Mouse (Mus musculus): ENCODE data around the gene Banp. TPM values are rescaled to one million over a fixed set of nuclear protein-coding genes. Genes with fewer than 3 reads are reported as not detected.

Banp gene
- total RNA-seq, 2 experiments from 2014 or later = 15.6 to 17.4 TPM

DNA sequence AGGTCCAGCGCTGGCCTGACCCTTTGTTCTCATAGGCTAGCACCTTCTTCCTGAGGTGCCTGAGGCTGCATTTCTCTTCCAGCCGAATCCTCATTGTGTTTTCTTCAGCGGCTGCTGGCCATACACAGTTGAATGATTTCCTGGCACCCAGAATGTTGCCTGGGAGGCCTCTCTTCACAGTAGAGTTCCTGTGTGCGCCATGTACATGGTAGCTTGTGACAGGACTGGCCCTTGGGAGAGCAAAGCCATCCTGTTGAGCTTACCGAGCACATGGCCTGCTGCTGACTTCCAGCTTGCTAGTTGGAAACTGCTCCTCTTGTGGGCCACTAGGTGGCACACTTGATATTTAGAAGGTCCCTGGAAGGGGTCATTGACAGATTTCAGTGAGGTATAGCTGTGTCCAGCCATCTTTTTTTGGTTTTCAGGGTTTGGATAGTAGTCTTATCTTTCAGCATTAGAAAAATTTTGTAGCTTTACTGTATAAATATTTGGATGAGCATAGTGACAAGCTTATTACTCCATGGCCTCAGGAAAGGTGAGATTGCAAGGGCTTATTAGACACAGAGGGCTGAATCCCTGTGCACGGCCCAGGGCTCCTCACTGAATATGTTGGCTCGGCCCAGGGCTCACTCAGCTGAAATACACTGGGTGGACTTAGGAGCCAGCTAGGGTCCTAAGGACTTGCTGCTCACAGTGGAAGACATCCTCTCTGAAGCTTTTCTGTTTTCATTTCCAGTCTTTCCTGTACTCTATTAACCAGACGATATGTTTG lies 28.5 kb downstream of the Banp start:
- no peak for DNase-seq (ENCODE audit: low spot score in 2 of 2)

DNA sequence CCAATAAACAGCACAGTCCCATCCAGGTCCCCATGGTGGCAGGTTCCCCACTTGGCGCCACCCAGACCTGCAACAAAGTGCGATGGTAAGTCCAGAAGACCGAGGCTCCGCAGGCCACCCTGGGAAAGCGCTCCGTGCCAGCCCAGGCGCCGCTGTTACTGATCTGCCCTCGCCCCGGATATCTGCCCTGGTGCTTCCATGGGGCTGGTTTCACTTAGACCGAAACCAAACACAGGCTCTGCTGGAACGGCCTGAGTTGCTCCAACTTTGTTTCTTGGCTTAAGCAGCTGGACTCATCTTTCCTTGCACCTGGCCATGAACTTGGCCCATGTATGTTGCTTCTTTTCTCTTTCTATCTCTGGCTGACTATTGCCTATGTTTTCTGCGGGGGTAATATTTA lies 29.1 kb downstream of the Banp start:
- DNase-seq (ENCODE audit: low spot score in 2 of 2) = no peak

DNA sequence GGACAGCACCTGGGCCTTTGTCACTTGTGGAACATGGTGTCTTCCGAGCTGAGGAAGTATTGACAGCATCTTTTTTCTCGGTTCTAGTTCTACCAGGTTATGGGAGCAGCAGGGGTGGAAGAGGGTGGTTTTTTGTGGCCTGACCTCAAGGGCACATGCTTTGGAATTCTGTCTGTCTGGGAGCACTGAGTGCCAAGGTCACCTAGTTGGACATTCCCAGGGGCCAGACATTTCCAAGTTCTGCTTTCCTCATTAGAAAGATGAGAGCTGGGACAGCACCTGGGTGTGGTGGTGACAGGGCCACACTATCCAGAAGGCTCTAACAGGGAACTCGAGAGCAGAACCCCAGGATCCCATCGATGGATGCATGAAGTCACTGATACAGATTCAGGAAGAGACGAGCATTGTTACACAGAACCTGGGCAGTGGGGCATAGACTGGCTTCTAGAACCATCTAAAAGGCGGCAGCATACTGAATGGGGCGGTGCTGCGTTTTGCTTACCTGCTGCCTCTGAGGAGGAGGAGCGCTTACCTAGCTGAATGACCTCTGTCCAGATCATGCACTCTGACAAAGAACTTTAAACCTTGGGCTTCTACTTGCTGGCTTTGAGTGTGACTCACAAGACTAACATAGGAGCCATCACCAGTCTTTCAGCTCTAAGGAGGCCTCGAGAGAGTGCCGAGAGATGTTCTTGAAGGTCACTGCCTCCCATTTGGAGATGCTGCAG lies 31.4 kb downstream of the Banp start:
- no peak for DNase-seq (ENCODE audit: low spot score in 2 of 2)

DNA sequence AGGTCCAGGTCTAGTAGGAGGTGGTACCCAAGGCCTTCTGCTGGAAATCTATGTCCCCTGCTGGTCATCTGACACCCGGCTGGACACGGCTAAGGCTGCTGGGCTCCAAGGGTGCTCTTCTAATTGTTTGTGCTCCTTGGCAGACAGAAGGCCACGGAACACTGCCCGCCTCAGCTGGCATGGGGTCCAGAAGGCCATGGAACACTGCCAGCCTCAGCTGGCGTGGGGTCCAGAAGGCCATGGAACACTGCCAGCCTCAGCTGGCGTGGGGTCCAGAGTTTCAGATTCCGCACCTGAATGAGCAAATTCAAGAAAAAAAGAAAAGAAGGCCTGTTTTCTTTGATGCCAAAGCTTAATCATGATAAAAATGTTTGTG lies 32.0 kb downstream of the Banp start:
- DNase-seq (ENCODE audit: low spot score in 2 of 2) = no peak

DNA sequence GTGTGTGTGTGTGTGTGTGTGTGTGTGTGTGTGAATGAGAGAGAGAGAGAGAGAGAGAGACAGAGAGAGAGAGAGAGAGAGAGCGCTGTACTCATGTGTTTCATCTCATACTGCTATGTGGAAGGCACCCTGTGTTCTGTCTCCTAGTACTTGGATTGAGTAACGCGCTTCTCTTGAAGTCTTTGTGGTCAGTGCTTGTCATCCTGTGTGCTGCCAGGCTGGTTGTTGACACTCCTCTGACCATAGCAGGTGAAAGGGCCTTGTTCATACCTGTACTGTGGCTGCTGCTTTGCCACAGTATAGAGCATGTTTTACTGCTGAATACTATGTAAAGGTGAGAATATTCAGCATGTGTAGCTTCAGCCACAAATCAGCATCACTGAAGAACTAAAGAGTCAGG lies 36.1 kb downstream of the Banp start:
- no peak for DNase-seq (ENCODE audit: low spot score in 2 of 2)

DNA sequence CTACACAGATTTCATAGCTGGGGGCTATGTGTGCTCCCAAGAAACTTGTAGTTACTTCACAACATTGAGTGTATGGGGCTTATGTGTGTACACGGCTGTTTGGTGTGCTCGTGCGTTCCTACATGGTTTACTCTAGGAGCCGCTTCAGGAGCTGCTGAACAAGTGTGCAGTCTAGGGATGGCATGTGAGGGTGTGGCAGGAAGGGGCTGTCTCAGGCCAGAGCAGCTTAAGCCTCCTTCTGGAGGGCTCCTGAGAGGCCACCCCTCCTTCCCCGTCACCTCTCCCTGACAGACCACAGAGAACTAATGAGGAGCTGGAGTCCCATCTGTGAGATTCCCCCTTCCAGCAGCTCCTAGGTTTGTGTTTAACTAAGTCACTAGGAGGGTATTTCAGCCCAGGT lies 38.3 kb downstream of the Banp start:
- no peak for DNase-seq (ENCODE audit: low spot score in 2 of 2)

DNA sequence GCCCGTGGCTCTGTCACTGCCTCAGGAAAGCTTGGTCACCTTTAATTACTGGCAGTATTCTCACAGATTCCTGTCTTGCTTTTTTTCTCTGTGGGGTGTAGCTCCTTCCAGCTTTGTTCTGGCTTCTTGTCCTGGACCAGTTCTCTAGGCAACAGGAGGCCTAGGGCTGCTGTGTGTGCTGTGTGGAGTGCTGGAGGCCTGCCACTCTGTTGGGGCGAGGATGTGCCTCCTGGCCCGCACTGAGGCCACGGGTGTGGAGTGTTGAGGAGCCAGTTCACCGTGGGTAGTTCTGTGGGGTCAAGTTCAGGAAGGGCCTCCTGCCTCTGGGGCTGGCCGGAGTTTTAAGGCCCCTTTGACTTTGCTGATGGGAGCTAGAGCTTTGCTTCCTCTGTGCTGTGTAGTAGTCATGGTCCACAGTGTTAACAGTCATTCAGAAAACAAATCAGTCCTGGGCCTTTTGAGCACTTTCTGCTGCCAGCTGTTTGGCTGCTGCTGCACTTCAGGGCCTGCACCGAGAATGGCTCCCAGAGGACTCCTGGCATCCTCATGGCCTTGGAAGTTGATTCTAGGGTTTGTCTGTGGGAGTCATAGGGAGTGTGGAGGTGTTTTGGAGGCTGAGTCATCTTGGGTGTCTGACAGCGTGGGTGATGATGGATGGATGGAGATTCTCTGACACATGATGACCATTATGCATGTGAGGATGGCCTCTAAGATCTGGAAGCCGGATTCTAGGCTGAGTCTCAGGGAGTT lies 41.1 kb downstream of the Banp start:
- DNase-seq (ENCODE audit: low spot score in 2 of 2) = no peak

DNA sequence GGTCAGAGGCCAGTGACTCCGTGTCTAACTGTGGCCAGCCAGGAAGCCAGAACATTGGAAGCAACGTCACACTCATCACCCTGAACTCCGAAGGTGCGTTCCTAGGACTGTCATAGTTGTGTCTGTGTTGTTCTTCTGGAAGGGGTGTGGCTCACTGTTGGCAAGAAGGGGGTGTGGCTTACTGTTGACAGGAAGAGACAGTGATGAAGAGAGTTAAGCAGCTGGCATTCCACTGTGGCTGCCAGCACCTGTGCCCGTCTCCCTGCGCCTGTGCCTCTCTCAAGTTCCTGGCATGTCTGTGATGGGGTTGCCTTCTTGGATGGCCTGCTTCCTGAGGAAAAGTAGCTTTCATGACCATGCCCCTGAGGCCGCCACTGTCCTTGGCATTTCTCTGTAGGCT lies 42.1 kb downstream of the Banp start:
- no peak for DNase-seq (ENCODE audit: low spot score in 2 of 2)

DNA sequence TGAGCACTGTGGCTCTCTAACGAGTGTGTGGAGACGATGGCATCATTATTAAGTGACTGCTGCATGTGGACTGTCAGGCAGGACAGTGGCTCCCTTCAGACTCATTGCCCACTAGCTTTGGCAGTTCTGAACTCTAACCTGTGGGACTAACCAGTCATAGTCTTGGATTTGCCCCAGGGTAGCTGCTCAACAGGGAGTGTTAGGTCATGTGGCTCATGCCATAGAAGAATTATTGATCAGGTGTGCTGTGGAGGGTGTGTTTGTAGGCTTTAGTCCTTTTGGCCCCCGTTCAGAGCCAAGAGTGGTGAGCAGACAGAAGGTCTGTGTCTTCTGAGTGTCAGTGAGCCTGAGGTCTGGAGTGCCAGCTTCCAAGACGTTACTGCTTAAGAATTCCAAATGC lies 43.4 kb downstream of the Banp start:
- no peak for DNase-seq (ENCODE audit: low spot score in 2 of 2)

DNA sequence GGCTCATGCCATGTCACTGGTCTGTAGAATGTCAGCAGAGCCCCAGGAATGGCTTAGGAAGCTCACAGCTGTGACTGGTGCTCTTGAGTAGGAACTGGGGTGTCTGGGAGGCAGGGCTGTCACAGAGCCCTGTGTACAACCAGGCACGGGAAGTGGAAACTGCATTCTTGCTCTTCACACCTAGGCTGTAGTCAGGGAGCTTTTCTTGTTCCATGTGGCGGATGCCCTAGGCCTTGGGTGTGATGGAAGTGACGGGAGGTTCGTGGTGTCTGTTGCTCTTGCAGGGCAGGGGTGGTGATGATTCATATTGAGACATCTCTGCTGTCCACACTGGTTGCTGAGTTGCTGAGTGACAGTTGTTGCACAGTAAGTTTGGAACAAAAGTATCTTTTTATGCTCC lies 45.6 kb downstream of the Banp start:
- no peak for DNase-seq (ENCODE audit: low spot score in 2 of 2)

DNA sequence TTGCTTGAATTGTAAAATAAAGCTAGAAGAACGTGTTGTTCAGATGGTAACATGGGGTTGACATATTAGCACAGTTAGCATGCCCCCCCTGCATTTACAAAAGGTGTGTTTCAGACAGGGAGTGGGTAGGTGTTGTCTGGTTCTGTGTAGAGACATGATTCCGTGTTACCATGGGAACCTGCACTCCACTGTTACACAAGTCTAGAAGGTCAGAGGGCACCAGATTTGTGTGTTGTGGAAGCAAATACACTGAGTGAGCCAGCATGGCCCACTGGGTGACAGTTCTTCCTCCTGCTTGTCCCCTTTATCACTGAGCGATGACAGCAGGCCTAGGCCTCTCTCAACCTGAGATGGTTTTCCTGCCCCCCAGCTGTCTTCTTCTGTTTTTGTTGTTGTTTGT lies 46.3 kb downstream of the Banp start:
- no peak for DNase-seq (ENCODE audit: low spot score in 2 of 2)

DNA sequence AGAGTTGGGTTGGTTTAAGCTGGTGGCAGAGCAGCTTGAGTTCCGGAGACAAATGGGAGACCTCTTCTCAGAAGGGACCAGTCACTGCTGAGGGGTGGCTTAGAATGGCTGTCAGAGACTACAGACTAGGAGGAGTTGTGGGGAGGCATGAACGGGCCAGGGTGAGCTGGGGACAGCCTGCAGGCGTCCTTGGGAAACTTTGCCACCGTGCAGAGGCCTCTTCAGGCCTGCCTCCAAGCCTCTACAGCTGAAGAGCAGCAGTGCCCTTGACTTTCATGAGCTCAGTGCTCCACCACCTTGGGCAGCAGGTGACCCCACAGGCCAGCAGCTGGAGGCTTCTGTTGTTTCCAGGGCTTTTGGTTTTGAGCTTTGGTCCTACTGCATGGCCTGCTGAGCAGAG lies 49.1 kb downstream of the Banp start:
- no peak for DNase-seq (ENCODE audit: low spot score in 2 of 2)

DNA sequence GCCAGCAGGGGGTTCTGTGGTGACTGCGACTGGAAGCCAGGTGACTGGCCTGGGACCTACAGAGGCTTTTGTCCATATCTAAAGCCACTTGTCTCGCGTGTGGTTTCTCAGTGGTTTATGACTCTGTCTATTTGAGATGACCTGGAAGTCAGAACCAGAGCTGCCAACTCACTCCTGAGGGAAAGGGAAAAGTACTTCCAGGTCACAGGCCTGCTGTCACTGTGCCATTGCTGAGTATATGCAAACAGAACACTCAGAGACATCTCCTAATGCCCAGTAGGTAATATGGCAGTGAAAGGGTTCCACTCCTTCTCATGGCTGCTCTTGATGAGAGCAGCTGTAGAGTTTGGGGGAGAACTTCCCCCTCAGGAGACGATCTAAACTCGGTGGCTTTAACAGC lies 49.7 kb downstream of the Banp start:
- DNase-seq (ENCODE audit: low spot score in 2 of 2) = no peak

DNA sequence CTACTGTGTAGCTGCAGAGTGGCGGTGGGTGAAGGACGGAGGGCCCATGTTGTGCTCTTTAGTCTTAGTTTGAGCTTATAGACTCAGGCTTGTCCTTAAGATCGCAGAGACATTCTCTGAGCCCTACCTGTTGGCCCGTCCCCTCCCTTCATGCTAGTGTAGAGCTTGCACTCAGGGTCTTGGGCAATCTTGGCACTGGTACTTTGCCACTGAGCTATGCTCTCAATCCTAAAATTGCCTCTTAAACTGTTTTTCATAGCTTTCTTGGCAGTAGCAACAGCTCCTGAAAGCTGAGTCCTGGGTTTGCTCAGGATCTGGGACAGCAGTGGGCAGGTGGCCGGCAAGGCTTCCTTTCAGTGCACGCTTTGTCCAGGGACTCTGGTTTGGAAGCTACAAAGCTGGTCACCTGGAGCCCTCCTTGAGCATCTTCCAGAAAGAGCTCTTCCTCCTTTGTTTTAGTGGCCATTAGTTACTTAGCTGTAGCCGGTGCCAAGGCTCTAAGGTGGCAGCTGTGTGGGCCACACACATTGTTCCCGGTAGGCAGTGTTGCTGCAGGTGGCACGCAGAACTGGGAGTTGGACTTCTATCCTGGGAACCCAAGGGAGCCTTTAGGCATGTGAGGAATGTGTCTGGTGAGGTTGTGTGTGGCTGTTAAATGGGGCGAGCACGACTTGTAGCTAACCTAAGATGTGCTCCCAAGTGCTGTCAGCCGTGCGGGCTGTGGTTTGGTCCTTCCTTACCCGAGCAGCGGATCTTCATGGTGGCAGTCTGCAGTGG lies 52.0 kb downstream of the Banp start:
- DNase-seq (ENCODE audit: low spot score in 2 of 2) = no peak

DNA sequence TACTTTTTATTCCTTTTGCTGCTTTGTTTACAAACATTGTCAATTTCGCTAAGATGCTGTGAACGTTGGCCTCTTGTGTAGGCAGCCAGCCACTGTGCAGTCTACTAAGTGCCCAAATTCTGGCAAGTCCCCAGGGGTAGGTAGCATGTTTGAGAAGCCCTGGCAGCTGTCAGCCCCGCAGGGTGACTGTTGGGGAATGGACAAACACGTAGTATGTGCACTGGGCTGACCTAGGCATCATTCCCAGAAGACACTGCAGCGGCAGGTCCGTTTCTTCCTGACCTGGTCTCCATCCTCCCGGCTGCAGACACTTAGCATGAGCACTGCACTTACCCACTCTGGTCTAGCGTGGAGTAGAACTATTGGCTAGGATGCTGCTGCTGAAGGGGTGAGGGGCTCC lies 54.1 kb downstream of the Banp start:
- no peak for DNase-seq (ENCODE audit: low spot score in 2 of 2)

DNA sequence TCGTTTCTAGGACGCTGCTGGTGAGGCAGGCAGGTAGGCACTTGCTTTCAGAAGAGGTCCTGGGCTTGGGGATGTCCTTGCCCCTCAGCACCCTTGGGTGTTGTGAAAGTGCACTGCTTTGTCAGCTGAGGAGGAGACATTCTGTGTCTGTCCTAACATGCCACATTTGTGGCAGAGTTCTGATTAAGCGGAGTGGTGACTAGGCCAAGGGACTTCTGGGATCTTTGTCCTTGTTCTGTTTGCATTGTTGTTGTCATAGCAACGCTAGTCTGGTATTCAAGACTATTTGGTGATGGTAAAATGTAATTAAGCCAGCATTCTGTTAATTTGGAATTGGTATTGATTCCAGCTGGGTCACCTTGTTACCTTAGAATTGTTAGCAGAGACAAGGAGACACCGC lies 54.6 kb downstream of the Banp start:
- no peak for DNase-seq (ENCODE audit: low spot score in 2 of 2)

DNA sequence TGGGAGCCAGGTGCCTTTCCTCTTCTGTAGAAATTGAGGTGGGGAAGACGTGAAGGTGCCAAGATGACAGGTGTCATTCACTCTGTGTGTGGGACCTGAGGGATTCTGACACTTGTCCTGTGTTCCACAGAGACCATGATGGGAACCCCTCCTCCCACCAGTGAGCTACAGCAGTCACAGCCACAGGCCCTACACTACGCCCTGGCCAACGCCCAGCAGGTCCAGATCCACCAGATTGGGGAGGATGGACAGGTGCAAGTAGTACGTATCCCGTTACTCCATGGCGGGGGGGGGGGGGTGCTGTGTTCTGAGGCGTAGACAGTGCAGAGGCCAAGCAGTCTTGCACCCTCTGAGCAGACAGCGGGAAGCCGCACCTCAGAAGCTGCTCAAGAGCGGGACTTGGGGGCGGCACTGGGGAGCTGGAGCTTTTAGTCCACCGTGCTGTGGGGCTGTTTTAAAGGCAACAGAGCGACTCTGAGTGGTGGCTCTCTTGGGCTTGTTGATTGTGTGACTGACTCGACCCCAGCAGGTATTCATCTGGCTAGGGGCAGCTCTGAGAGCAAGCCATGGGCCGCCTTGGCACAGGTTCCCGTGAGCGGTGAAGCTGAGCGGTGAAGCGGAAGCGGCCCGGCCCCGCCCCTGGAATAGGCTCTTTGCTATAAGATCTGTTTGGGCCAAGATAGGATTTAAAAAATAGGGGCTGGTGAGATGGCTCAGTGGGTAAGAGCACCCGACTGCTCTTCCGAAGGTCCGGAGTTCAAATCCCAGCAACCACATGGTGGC lies 56.1 kb downstream of the Banp start:
- DNase-seq (ENCODE audit: low spot score in 2 of 2) = no peak

DNA sequence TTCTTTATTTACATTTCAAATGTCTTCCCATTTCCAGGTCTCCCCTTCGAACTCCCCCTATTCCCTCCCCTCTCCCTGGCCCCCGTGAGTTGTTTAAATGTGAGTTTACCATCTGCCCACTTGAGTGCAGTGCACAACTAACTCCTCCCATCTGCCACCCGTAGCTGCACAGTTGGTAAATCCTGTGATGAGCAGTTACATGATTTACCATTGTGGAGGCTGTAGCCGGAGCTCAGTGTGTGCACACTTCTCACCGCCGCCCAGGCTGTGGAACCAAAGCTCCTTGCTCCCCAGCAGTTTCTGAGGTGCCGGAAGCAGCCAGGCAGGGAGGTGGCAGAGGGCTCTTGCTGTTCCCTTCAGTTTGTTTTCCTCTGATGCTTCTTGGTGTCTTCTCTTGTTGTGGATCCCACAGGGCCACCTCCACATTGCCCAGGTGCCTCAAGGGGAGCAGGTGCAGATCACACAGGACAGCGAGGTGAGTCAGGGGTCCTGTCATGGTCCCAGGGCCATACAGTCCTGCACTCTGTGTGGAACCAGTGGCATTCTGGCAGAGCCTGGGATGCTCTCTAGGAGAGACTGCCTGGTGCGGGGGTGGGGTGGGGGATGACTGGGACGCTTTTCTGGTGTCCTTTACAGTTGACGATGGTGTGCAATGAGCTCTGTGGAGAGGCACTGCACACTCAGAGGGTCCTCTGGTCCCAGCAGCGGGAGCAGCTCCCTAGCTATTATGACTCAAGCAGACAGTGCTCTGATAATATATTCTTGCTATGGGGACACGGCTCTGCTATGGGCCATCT lies 57.3 kb downstream of the Banp start:
- no peak for DNase-seq (ENCODE audit: low spot score in 2 of 2)

DNA sequence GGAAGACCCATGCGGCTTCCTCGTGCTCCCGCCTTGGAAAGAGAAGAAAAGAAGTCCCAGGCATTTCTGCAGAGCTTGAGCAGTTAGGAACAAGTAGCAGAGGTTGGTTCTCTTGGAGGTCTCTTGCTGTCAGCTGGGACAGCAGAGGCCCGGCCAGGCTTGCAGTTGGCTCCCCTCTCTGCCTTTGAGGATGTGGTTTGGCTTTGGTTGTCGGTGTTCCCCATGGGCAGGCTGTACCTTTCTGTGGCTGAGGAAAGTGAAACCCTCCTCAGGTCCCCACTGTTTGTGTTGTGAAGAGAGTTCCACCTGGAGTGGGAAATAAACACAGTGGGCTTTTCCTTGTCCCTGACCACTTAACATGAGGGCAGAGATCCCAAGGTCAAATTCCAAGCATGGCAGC lies 58.8 kb downstream of the Banp start:
- DNase-seq (ENCODE audit: low spot score in 2 of 2) = no peak

DNA sequence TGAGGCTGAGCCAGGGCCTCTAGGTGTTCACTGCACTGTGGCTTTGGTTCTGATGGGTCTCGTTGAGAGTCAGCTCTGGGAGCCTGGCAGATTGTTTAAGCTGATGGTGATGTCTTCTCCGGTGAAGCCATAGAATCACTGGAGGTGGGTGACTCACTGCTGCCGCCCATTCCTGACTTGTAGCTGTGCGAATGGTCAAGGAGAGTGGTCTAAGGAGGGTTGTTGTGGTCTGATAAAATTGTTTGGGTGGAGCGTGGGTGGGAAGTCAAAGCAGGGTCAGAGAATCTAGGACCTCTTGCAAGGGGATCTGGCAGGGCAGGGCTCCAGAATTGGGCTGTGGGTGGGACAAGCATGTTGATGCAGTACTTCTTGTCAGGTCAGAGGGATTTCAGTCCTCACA lies 61.1 kb downstream of the Banp start:
- DNase-seq (ENCODE audit: low spot score in 2 of 2) = no peak

All from gastrocnemius, postnatal 4 days (tissue).